Mouse (Mus musculus): ENCODE data around the gene Nmd3.

DNA sequence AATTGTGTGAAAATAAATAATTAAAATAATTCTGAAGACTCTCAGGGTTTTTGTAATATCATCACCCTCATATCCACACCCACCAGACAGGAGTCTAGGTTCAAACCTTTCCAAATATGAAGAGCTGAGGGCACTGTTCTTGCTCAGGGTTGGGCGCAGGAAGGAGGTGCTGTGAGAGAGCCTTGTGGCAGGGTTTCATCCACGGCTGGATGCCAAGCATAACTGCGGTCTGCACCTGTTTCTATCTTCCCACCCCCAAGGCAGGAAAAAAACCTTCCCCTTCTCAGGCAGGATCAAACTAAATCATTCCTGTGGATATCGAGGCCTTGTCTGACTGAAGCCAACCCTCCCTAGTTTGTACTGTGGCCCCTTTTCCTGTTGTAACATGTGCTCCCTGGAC is 75.7 kb downstream of the Nmd3 start:
- TF ChIP-seq ZC3H11A (IDR thresholded peaks at IDR 0.05; ENCODE audit: borderline replicate concordance, low read depth, low read length) (no peak), CHD2 (IDR thresholded peaks at IDR 0.05; ENCODE audit: low read depth, low read length) (no peak), HCFC1 (IDR thresholded peaks at IDR 0.05; ENCODE audit: borderline replicate concordance, insufficient read depth, low read length) (no peak), ZNF384 (IDR thresholded peaks at IDR 0.05; ENCODE audit: low read depth, low read length) (no peak)

All from ES-E14 (cell line).